Mouse (Mus musculus) intestine, embryonic 14.5 days (tissue): ENCODE measurements at regions not wholly inside any gene's neighbourhood (a gene's known extent, or its start where the extent isn't known, plus 50 kb on each side); places are given as distances from the start of the nearest gene placed in this dataset.

ENCODE experiments used
- ATAC-seq: fragments of 200-750 bp; cut with Nextera tagmentation; replicated peaks from 2 replicates; pipeline ENCODE4 v1.8.0; 2017; ENCODE audit warnings: low read depth, moderate number of reproducible peaks, moderate TSS enrichment, moderate library complexity; ENCODE audit not compliant: low FRiP score, low TSS enrichment
- DNase-seq: peaks from one replicate; pipeline ENCODE4 v3.0.0-alpha.2; 2018; ENCODE audit warnings: low spot score
- H3K27ac ChIP-seq: fragments of 300-500 bp; sonication (generic); 2 replicates; pipeline ENCODE4 v1.5.1; 2014; ENCODE audit warnings: low read depth, mild to moderate bottlenecking, control low read depth
- H3K27me3 ChIP-seq: fragments of 300-500 bp; sonication (generic); replicated peaks from 2 replicates; pipeline ENCODE4 v1.6.1; 2014; ENCODE audit warnings: low read length, control low read depth; ENCODE audit not compliant: control insufficient read depth, insufficient read depth
- H3K36me3 ChIP-seq: fragments of 300-500 bp; sonication (generic); 2 replicates; pipeline ENCODE4 v1.6.1; 2014; ENCODE audit warnings: low read length, control low read depth; ENCODE audit not compliant: control insufficient read depth, insufficient read depth
- H3K4me1 ChIP-seq: fragments of 300-500 bp; sonication (generic); replicated peaks from 2 replicates; pipeline ENCODE4 v1.6.1; 2014; ENCODE audit warnings: low read length, control low read depth, mixed read lengths; ENCODE audit not compliant: control insufficient read depth, insufficient read depth
- H3K4me2 ChIP-seq: fragments of 300-500 bp; sonication (generic); 2 replicates; pipeline ENCODE4 v1.6.1; 2014; ENCODE audit warnings: low read length
- H3K4me3 ChIP-seq: fragments of 300-500 bp; sonication (generic); 2 replicates; pipeline ENCODE4 v1.5.1; 2014; ENCODE audit warnings: low read depth, low read length, control low read depth, mixed read lengths
- H3K9ac ChIP-seq: fragments of 300-500 bp; sonication (generic); 2 replicates; pipeline ENCODE4 v1.6.1; 2014; ENCODE audit warnings: mild to moderate bottlenecking, low read length
- H3K9me3 ChIP-seq: fragments of 300-500 bp; sonication (generic); 2 replicates; pipeline ENCODE4 v1.6.1; 2016; ENCODE audit warnings: low read length, control low read depth; ENCODE audit not compliant: control insufficient read depth
- WGBS: fragments of 180-500 bp; shearing (Covaris S2); extraction: QIAGEN DNeasy Blood & Tissue Kit; methylation state at CpG from one replicate; pipeline ENCODE4 v1.1.7; 2014; 5-methylcytosine and 5-hydroxymethylcytosine counted together

GRCm38 (mm10) chr2:19049877-19050731, 52.0 kb downstream of the 4930426L09Rik start:
- WGBS, result 27% methylated on average over 18 of the region's 18 CpGs
- ATAC-seq, result peak; percentile 50; the same call in 1 of the 2 replicates
- Histone ChIP-seq H3K9me3 (no peaks in the 10 kb centered on the region), H3K27ac (peak overlapping the region; percentile 57), H3K9ac (no peak overlapping the region), H3K27me3 (no peaks in the 10 kb centered on the region), H3K4me1 (0 out of 2 replicates have a peak, but pooled peaks cover 2% of the 10 kb centered on the region), H3K36me3 (no peaks in the 10 kb centered on the region), H3K4me2 (peak overlapping the region; percentile 36), H3K4me3 (0 out of 2 replicates have a peak overlapping the region, but pooled peaks have one; percentile 4)
- peak; percentile 62 for DNase-seq

GRCm38 (mm10) chr2:19055500-19055899, 57.4 kb downstream of the 4930426L09Rik start:
- peaks cover 3% of the 10 kb centered on the region; the same call in 1 of the 2 replicates for H3K4me1 ChIP-seq
- H3K36me3 ChIP-seq, result no peaks in the 10 kb centered on the region
- no peaks in the 10 kb centered on the region for H3K27me3 ChIP-seq
- H3K4me3 ChIP-seq, result no peak overlapping the region
- WGBS, result 85% methylated on average over 2 of the region's 2 CpGs
- H3K27ac ChIP-seq, result no peak overlapping the region
- H3K4me2 ChIP-seq, result no peak overlapping the region
- H3K9ac ChIP-seq, result no peak overlapping the region
- no peak for DNase-seq
- no peak for ATAC-seq
- H3K9me3 ChIP-seq, result no peaks in the 10 kb centered on the region

GRCm38 (mm10) chr2:19057859-19058258, 59.7 kb downstream of the 4930426L09Rik start:
- DNase-seq, result no peak
- Histone ChIP-seq H3K4me1 (peaks cover 3% of the 10 kb centered on the region; the same call in 1 of the 2 replicates), H3K4me2 (no peak overlapping the region), H3K27ac (no peak overlapping the region), H3K36me3 (no peaks in the 10 kb centered on the region), H3K4me3 (no peak overlapping the region), H3K9me3 (no peaks in the 10 kb centered on the region), H3K27me3 (no peaks in the 10 kb centered on the region), H3K9ac (no peak overlapping the region)
- ATAC-seq, result no peak
- 76% methylated on average over 5 of the region's 5 CpGs for WGBS

GRCm38 (mm10) chr2:19058765-19059164, 60.6 kb downstream of the 4930426L09Rik start:
- H3K9ac ChIP-seq, result no peak overlapping the region
- WGBS, result 75% methylated on average over 3 of the region's 3 CpGs
- H3K27me3 ChIP-seq, result no peaks in the 10 kb centered on the region
- H3K36me3 ChIP-seq, result no peaks in the 10 kb centered on the region
- H3K4me3 ChIP-seq, result no peak overlapping the region
- no peak overlapping the region for H3K4me2 ChIP-seq
- no peak overlapping the region for H3K27ac ChIP-seq
- no peak for DNase-seq
- H3K4me1 ChIP-seq, result peaks cover 3% of the 10 kb centered on the region; the same call in 1 of the 2 replicates
- no peak for ATAC-seq
- H3K9me3 ChIP-seq, result no peaks in the 10 kb centered on the region

GRCm38 (mm10) chr2:19059246-19059645, 61.1 kb downstream of the 4930426L09Rik start:
- H3K9ac ChIP-seq, result no peak overlapping the region
- DNase-seq (no peak), ATAC-seq (no peak)
- H3K36me3 ChIP-seq, result no peaks in the 10 kb centered on the region
- no peak overlapping the region for H3K4me3 ChIP-seq
- no peak overlapping the region for H3K4me2 ChIP-seq
- no peaks in the 10 kb centered on the region for H3K27me3 ChIP-seq
- no peaks in the 10 kb centered on the region for H3K9me3 ChIP-seq
- WGBS, result 51% methylated on average over 5 of the region's 5 CpGs
- H3K4me1 ChIP-seq, result peaks cover 3% of the 10 kb centered on the region; the same call in 1 of the 2 replicates
- H3K27ac ChIP-seq, result no peak overlapping the region

GRCm38 (mm10) chr2:19060218-19060915, 62.2 kb downstream of the 4930426L09Rik start:
- Histone ChIP-seq H3K4me2 (no peak overlapping the region), H3K9ac (no peak overlapping the region), H3K27me3 (no peaks in the 10 kb centered on the region), H3K36me3 (no peaks in the 10 kb centered on the region), H3K4me3 (no peak overlapping the region), H3K4me1 (peaks cover 10% of the 10 kb centered on the region), H3K9me3 (no peaks in the 10 kb centered on the region), H3K27ac (no peak overlapping the region)
- DNase-seq (no peak), ATAC-seq (no peak)
- whole genome bisulfite sequencing, result 59% methylated on average over 9 of the region's 9 CpGs

DNA sequence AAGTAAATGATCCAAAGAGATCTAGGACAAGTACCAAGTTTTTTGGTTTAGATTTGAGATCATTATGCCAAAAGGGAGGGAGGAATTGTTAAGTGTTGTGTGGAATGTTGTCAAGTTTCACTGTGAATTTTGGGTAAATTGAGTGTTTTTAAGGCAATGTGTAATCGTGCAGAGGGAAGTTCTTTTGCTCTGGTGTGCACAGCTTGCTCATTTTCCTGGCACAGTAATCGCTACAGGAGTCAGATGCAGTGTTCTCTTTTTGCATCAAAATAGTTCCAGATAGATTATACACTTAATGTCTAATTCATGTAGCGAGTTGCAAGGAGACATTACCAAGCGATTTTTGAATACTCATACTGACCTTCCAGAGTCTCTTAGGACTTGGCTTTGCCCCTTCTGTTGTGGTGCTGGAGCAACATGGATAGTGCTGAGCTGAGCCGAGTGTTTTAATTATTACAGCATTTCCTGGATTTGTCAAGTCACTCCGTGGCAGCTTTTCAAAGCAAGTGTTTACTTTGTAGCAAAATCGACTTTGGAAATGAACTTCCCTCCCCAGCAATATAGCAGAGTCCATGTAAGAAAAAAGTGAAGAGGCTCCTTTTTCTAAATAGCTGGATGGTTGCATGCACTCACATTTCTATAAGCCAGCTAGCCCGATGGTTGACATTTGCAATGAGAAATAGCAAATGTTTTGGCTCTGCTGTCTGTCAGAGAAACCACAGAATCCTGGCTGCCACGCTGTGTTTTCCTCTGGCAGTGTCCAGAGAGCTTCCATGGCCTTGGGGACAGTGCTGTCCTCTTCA, 66.6 kb downstream of the 4930426L09Rik start:
- no peaks in the 10 kb centered on the region for H3K36me3 ChIP-seq
- H3K9me3 ChIP-seq, result no peaks in the 10 kb centered on the region
- H3K27me3 ChIP-seq, result no peaks in the 10 kb centered on the region
- H3K4me2 ChIP-seq, result peak overlapping the region; percentile 23
- peaks cover 10% of the 10 kb centered on the region for H3K4me1 ChIP-seq
- no peak overlapping the region for H3K27ac ChIP-seq
- ATAC-seq (no peak), DNase-seq (no peak)
- no peak overlapping the region for H3K4me3 ChIP-seq
- no peak overlapping the region for H3K9ac ChIP-seq
- WGBS, result 36% methylated on average over 9 of the region's 9 CpGs

DNA sequence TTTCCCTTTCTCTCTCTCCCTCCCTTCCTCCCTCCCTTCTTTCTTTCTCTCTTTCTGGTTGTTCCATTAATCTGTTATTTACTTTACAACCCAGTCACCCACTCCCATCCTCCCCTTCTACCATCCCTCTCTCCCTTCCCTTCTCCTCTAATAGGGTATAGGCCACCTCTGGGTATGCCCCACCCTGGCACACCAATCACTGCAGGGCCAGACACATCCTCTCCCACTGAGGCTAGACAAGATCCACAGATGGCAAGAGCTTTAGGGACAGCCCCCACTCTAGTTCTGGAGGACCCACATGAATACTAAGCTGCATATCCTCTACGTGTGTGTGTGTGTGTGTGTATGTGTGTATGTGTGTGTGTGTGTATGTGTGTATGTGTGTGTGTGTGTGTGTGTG, 67.4 kb downstream of the 4930426L09Rik start:
- Histone ChIP-seq H3K36me3 (no peaks in the 10 kb centered on the region), H3K4me1 (peaks cover 7% of the 10 kb centered on the region), H3K4me3 (no peak overlapping the region), H3K27ac (no peak overlapping the region), H3K4me2 (no peak overlapping the region), H3K9ac (no peak overlapping the region), H3K27me3 (no peaks in the 10 kb centered on the region), H3K9me3 (no peaks in the 10 kb centered on the region)
- 75% methylated on average over 1 of the region's 1 CpGs for WGBS
- DNase-seq (no peak), ATAC-seq (no peak)
